Mouse (Mus musculus): ENCODE measurements at regions not wholly inside any gene's neighbourhood (a gene's known extent, or its start where the extent isn't known, plus 50 kb on each side); places are given as distances from the start of the nearest gene placed in this dataset.

- no peak for TF ChIP-seq POLR2A (IDR thresholded peaks at IDR 0.05; ENCODE audit: borderline replicate concordance, low read depth, low read length)
- no peak for TF ChIP-seq CTCF (IDR thresholded peaks at IDR 0.05; ENCODE audit: low read depth, low read length)
These were observed 529.2 kb upstream of the Lcorl start for GRCm38 (mm10) chr5:46386591-46386990.
